Mouse (Mus musculus) layer of hippocampus, adult 9-10 months (tissue): ENCODE measurements around the gene Psmb3.
"Not testable (repeated sequence)": the region's sequence is repeated elsewhere in the genome, so short reads cannot be mapped to it uniquely, and the experiment has no call there.

Experiments
- DNase-seq: peaks from one replicate; pipeline ENCODE4 v3.0.0; 2022; ENCODE audit warnings: low spot score

Gene Psmb3

DNA sequence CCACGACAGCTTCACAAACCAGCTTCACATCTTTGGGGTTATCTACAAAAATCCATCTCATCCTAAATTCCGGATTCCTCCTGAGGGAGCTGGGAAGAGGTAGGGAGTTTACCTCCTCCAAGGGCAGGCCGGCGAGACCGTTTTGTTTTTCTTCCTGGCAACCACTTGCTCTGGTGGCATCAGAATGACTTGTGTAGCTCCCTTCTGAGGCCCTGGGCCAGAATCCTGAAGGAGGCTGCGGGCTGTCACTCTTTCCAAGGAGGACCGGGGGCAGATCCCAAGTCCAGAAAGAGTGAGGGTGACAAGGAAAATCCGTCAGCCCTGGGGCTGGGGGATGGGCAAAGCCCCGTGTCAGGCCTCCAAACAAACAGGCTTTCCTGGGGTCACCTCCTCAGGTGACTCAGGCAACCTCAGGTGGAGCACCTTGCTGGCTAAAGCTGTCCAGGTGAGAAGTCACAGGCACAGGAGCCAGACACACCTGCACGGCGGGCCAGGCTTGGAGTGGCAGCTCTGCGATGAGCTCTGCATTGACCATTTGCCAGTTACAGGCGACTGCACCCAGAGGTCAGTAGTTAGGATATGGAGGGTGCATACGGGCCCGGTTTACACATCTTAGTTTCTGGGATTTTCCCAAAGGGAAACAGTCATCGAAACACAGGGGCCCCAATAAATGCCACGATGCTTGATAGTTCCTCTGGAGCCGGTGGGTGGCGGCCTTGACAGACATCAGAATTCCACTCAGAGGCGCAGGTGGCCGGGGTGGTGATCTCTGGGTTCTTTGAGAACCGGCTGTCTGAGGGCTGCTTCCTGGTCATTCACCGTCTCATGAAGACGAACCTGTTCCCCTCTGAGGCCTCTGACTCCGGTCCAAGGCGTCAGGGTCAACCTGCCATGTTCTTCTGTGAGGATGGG is 14.4 kb downstream of the Psmb3 start:
- DNase-seq = no peak

DNA sequence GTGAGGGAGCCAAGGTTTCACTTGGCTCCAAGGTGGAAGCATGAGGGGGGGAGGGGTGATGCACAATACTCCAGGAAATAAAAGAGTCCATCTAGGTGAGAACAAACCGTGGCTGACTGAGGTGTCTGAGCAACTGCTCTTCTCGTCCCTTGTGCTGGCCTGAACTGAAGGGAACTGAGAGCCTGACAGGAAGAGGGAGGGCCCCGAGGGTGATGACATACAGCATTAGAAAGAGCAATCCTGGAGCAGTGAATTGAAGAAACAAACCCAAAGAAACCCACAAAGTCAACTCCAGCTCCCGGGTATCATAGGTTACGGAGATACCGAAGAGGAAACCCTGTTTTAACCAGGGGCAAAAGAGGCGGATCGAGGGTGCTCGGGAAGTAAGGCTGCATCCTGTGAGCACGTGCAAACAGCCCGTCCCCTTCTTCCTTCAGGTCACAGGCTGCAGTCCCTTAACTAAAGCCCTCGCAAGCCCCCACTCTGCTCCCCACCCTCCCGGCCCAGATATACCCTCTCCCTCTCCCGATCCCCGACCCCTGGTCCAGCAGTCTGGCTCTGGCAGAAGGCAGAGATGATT is 15.2 kb downstream of the Psmb3 start:
- no peak for DNase-seq

- no peak for DNase-seq
Measured at GRCm38 (mm10) chr11:97719041-97719440, 15.8 kb downstream of the Psmb3 start.

- no peak for DNase-seq
Measured at GRCm38 (mm10) chr11:97721338-97721737, 18.1 kb downstream of the Psmb3 start.

DNA sequence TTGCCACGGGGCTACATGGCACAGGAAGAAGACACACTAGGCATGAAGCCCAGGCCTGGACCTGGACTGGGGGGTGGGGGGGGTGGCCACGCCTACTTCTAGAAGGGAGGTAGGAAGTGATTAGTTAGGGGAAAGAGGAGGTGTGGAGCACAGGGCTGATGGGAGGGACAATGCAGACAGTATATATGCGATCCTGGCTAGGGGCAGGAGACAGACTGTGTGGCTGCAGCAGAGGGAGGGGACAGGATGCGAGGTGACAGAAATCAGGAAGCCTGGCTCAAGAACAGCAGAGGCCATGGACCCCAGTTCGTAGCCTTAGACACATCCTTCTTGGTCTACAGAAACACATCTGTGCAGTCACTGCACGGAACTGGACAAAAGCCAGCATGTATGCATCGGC is 20.5 kb downstream of the Psmb3 start:
- no peak for DNase-seq

DNA sequence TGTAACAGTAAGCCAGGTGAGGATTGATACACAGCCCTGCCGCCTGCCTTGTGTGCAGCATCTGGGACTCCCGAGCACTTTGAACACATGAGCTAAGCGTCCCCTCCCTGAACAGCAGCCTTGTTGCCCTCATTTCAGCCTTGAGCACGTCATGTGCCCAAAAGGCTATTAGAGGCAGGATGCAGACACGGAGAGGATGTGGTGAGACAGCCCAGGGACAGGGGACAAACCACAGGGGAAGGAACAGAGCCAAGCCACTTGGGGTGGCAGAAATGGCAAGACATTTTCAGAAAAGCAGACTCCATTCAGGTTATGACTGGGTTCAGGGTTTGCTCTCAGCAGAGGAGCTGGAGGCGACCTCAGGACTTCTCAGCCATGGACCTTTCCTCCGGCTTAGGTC is 25.1 kb downstream of the Psmb3 start:
- DNase-seq = no peak

- no peak for DNase-seq
Measured at GRCm38 (mm10) chr11:97728730-97729129, 25.5 kb downstream of the Psmb3 start.

GRCm38 (mm10) chr11:97733689-97734088 is 30.5 kb downstream of the Psmb3 start:
- no peak for DNase-seq

- not testable (repeated sequence) for DNase-seq
Measured at GRCm38 (mm10) chr11:97734810-97735209, 31.6 kb downstream of the Psmb3 start.

- DNase-seq = no peak
Measured at GRCm38 (mm10) chr11:97736645-97737044, 33.4 kb downstream of the Psmb3 start.

DNA sequence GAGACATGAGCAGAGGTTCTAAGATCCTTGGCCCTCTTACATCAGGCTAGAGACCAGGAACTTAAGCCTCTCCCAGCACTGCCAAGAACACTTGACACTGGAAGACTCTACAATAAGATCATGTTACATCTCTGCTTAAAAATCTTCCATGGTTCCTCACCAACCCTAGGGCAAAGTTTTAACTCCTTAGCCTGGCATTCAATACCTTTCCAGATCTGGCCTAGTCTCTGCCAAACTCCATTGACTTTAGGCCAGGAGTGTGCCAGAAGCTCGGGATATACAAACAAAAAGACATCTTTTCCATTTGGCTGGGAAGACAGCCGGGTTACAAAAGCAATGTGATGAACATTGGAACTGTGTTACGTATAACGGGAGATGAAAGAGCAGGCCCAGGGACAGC is 34.4 kb downstream of the Psmb3 start:
- DNase-seq = no peak

GRCm38 (mm10) chr11:97738703-97739102 is 35.5 kb downstream of the Psmb3 start:
- DNase-seq = no peak

GRCm38 (mm10) chr11:97739155-97739554 is 36.0 kb downstream of the Psmb3 start:
- no peak for DNase-seq

DNA sequence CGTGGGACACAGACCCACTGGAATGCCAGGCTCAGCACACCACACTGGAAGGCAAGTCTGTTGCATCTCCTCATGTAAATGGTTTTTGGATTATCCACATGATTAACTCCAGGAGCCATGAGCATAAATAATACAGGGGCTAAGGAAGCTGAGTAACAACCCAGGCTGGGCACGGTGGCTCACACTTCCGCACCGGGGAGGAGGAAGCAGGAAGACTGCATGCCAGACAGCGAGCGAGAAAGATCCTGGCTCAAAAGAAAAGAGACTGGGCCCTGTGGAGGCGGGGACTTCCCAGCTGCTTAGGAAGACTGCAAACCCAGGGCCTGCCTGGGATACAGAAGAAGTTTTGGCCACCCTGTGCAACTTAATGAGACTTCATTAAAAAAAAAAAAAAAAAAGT is 37.0 kb downstream of the Psmb3 start:
- no peak for DNase-seq

GRCm38 (mm10) chr11:97742157-97742556 is 39.0 kb downstream of the Psmb3 start:
- no peak for DNase-seq

DNA sequence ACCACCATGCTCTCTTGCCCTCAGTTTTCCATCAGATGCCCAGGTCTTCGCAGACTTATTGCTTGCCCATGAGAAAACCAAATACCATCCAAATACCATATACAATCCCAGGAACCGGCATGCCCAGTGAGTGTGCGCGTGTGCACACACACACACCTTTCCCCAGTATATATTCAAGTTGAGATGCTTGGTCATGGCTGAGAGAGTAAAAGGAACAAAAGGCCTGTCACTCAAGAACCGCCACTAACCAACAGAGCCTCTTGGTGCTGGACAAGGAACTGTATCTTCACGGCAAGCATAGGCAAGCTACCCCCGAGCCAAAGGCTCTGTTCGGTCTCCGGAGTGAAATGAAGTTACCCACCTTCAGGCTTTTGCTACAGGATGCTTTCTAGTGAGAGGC is 39.4 kb downstream of the Psmb3 start:
- no peak for DNase-seq

GRCm38 (mm10) chr11:97743423-97743822 is 40.2 kb downstream of the Psmb3 start:
- DNase-seq = no peak

DNA sequence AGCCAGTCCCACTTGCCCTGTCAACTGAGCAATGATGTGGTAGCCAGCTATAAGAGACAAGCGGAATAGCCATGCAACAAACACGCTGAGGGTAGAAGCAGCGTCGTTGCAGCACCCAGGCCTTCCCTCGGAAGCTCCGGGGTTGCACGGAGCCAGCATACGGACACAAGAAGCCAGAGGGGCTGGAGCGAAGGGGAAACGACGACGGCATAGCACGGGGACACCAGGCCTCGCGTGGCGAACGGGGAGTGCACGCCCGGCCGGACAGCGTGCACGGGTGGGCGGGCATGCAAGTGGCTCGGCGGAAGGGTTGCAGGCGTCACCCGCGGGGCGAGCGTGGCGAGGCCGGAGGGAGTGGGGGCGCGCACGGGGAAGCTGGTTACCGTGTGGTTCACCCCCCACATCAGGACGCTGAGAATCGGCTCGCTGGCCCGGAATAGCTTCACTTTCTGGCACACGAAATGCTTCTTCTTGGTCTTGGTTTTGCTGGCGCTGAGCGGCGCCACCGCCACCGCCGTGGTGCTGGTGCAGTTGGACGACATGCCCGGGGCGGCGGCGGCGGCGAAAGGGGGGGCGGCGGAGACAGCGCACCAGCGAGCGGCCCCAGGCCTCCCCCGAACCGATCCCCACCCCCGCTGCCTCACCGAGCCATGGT is 41.0 kb downstream of the Psmb3 start, which contains the start of gene Pip4k2b:
Pip4k2b (minus strand) TSS at position 642 of the 655 bp plus-strand sequence.
- no peak for DNase-seq

GRCm38 (mm10) chr11:97744718-97745330 is 41.6 kb downstream of the Psmb3 start:
- peak; percentile 96 for DNase-seq

DNA sequence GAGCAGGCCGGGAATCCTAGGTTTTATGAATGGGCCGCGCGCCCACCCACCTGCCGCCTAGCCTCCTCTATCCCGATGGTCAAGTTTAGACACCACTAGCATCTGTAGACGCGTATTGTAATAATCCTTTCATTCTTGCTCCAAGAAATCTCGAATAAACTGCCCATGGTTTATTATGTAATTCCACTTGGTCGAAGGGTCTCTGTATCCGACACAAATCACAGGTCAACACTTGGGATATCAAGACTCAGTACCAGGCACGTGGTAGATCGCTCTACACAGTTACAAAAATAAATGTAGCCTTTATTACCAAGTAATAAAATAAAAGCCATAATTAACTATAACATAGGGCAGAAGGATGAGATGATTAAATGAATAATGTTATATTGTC is 42.1 kb downstream of the Psmb3 start:
- DNase-seq = no peak

- DNase-seq = no peak
Measured at GRCm38 (mm10) chr11:97747773-97748172, 44.6 kb downstream of the Psmb3 start.

DNA sequence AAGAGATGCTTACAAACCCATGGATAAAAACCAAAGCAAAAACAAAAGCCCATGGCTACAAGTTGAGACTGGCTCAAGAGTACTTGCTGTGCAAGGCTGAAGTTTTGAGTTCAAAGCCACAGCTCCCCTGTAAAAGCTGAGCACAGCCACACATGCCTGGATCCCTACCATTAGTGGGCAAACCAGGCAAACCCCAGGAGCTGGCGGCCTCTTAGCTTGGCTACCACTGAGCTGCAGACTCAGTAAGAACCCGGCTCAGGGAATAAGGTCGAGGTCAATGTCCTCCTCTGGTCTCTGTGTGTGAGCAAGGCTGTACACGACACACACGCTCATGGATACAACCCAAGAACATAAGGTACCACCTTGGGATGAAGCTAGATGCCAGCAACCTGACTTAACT is 45.3 kb downstream of the Psmb3 start:
- DNase-seq = no peak

- no peak for DNase-seq
Measured at GRCm38 (mm10) chr11:97753277-97753676, 50.1 kb downstream of the Psmb3 start.
